Mouse (Mus musculus) C2C12 (cell line): ENCODE data around the gene Ddah1. TPM values are rescaled to one million over a fixed set of nuclear protein-coding genes. Genes with fewer than 3 reads are reported as not detected.

Source experiments
- H3K27me3 ChIP-seq: one replicate; pipeline ENCODE4 v1.6.1; 2011; ENCODE audit not compliant: control insufficient read depth, insufficient read depth, insufficient read length
- H3K36me3 ChIP-seq: one replicate; pipeline ENCODE4 v1.6.1; 2011; ENCODE audit not compliant: control insufficient read depth, insufficient read depth
- H3K4me3 ChIP-seq: one replicate; pipeline ENCODE4 v1.5.1; 2011; ENCODE audit warnings: mild to moderate bottlenecking, control low read depth; ENCODE audit not compliant: poor library complexity, insufficient read depth, severe bottlenecking
- H3K79me2 ChIP-seq: one replicate; pipeline ENCODE4 v1.6.1; 2011; ENCODE audit not compliant: control insufficient read depth, insufficient read depth
- H3K79me3 ChIP-seq: one replicate; pipeline ENCODE4 v1.6.1; 2011; ENCODE audit warnings: low read depth, control low read depth
- H3ac ChIP-seq: one replicate; pipeline ENCODE3; 2011; ENCODE audit warnings: low read depth; ENCODE audit not compliant: control insufficient read depth, insufficient read length
- CEBPB ChIP-seq: IDR thresholded peaks from one replicate; pipeline ENCODE4 v1.6.1; 2011; ENCODE audit warnings: low read depth, mild to moderate bottlenecking, control low read depth, moderate library complexity
- CTCF ChIP-seq: IDR thresholded peaks from one replicate; pipeline ENCODE4 v1.5.1; 2011; ENCODE audit not compliant: control insufficient read depth, insufficient read depth, insufficient read length
- FOSL1 ChIP-seq: IDR thresholded peaks from one replicate; pipeline ENCODE4 v1.8.0; 2011; ENCODE audit warnings: mild to moderate bottlenecking, low read length; ENCODE audit not compliant: poor library complexity, insufficient read depth, severe bottlenecking
- MAX ChIP-seq: IDR thresholded peaks from one replicate; pipeline ENCODE4 v1.6.1; 2011; ENCODE audit warnings: mild to moderate bottlenecking, control low read depth
- MYOD1 ChIP-seq: IDR thresholded peaks from one replicate; pipeline ENCODE4 v1.6.1; 2011; ENCODE audit warnings: low read depth; ENCODE audit not compliant: control insufficient read depth, insufficient read length
- MYOG ChIP-seq: IDR thresholded peaks from one replicate; pipeline ENCODE4 v1.6.1; 2011; ENCODE audit not compliant: control insufficient read depth, insufficient read length; ENCODE audit errors: extremely low read depth
- USF1 ChIP-seq: IDR thresholded peaks from one replicate; pipeline ENCODE4 v1.6.1; 2011; ENCODE audit warnings: low read depth, mild to moderate bottlenecking, control low read depth, moderate library complexity
- polyA plus RNA-seq: library from polyadenylated mRNA; unstranded; fragments of >200 nt; fragmentation: generic; extraction: Trizol; gene quantifications from one replicate; pipeline ENCODE4 v1.2.1, GENCODE M21; 2012; ENCODE audit warnings: missing spikeins

The Ddah1 gene
- polyA plus RNA-seq, 1 experiment: 15.8 TPM

DNA sequence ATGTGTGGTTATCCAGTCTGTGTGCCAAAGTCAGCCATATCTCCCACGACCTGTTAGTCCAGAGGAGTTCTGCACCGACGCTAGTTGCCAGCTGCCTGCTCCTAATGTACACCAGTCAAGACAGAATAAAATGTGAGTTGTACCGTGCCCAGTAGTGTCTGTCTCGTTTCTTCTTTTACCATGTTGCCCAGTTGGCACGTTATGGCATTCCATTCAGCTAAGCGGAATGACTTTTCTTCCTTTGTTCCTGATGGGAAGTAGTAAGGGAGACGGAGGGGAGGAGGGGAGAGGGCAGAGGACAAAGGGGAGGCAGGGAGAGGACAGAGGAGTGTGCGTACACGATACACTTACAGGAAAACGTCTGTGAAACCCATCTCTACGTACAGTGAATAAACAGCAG lies 135.7 kb downstream of the Ddah1 start:
- Histone ChIP-seq H3K79me2 (no peaks in the 10 kb centered on the region), H3ac (no peak overlapping the region), H3K36me3 (no peaks in the 10 kb centered on the region), H3K4me3 (no peak overlapping the region), H3K79me3 (no peaks in the 10 kb centered on the region), H3K27me3 (no peaks in the 10 kb centered on the region)
- TF ChIP-seq MAX (no peak), FOSL1 (no peak), USF1 (no peak), CTCF (no peak), MYOD1 (no peak), MYOG (no peak), CEBPB (no peak)

DNA sequence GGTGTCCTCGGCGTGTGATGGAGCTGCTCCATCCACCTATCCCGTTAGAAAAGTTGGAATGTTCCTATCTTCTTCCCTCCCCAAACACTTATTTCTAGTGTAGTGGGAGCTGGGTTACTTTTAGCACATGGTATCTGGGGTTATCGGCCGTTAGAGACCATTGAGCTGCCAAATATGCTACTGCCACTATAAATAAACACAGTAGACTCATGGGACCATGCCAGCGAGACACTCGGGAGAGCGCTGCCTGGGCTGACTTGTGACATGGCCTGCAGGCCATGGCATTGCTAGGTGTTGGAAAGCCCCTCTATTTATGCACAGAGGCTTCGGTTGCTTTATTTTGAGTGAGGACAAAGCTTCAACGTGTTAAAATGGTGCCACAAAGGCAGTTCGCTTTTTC lies 139.3 kb downstream of the Ddah1 start:
- no peaks in the 10 kb centered on the region for H3K36me3 ChIP-seq
- no peak overlapping the region for H3K4me3 ChIP-seq
- no peaks in the 10 kb centered on the region for H3K27me3 ChIP-seq
- no peak for TF ChIP-seq MYOD1
- TF ChIP-seq CEBPB: no peak
- TF ChIP-seq CTCF: no peak
- no peak for TF ChIP-seq FOSL1
- no peak for TF ChIP-seq MAX
- no peak for TF ChIP-seq MYOG
- no peak for TF ChIP-seq USF1
- no peaks in the 10 kb centered on the region for H3K79me3 ChIP-seq
- H3K79me2 ChIP-seq: no peaks in the 10 kb centered on the region
- no peak overlapping the region for H3ac ChIP-seq

DNA sequence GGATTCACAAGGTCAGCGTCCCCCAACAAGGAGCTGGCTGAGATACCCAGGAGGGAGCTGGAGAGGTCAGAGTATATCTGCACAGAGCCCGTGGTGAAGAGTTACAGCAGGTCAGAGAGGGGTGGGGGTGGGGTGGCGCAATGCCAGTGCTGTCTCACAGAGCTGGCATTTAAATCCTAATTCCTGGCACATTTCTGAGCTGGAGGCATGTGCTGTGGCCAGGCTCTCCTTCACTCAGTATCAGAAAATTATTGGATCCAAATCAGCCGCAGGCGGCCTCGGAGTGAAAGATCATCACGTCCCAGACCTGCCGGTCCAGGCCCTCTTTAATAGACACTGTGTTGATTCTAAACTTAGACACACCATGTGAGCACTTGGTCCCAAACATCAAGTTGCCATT lies 141.4 kb downstream of the Ddah1 start:
- Histone ChIP-seq H3K27me3 (no peaks in the 10 kb centered on the region), H3K79me2 (no peaks in the 10 kb centered on the region), H3K36me3 (no peaks in the 10 kb centered on the region), H3ac (no peak overlapping the region), H3K79me3 (no peaks in the 10 kb centered on the region), H3K4me3 (no peak overlapping the region)
- TF ChIP-seq MYOD1: no peak
- TF ChIP-seq CTCF: no peak
- no peak for TF ChIP-seq CEBPB
- no peak for TF ChIP-seq MYOG
- TF ChIP-seq MAX: no peak
- TF ChIP-seq USF1: no peak
- no peak for TF ChIP-seq FOSL1

DNA sequence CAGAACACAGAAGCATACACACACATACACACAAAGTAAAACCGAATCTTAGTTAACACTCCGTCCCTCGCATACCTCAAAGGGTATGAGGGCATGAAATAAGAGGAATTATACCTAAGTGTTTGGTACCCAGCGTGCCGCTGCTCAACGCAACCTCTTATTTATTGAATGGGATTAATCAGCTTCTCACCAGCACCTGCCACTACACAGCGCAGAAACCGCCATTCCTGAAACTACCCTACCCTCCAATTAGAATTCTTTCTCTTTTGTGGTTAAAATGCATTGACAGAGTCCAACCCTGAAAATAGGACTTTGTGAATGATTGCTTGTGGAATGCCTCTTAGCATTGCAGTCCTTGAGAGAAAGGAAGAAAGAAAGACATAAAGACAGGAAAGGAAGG lies 145.1 kb downstream of the Ddah1 start:
- TF ChIP-seq FOSL1 (no peak), MAX (no peak), USF1 (no peak), CEBPB (no peak), MYOD1 (no peak), MYOG (no peak), CTCF (no peak)
- no peaks in the 10 kb centered on the region for H3K79me2 ChIP-seq

DNA sequence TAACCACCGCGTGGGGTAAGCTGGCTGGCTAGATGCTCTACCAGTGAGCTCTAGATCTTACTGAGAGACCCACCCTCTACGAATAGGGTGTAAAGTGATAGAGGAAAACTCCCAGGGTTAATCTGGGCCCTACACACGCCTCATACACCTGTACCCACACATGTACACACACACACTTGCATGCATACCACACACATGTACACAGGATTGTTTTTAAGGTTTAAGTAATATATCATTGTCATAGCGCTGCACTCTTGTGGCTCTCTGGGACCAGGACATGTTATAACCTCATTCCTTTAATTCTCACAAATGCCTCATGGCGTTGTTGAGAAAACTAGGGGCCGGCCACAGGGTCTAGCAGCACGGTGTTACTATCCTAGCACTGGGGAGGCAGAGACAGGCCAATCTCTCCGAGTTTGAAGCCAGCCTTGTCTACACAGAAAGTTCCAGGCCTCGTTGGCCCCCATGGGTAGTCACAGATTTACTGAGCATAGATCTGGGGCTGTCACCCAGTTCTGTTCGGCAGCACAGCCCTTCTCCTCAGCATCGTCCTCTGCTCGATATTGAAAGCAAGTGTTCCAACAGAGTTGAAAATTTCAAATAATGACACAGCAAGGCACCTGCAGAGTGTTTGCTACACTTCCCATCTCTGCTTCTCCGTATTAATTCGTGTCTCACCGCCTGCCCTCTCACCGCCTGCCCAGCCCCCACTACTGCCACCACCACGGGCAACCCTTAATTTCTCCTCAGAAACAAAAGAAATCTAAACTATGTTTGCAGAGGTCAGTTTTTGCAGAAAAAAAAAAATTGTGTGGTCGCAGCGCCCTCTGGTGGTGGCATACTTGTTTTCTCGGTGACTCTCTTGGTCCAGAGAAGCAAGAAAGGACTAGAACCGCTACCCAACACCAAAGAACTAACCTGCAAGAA lies 146.6 kb downstream of the Ddah1 start:
- TF ChIP-seq MYOG: no peak
- no peak for TF ChIP-seq FOSL1
- TF ChIP-seq MYOD1: no peak
- TF ChIP-seq CTCF: no peak
- no peak for TF ChIP-seq MAX
- TF ChIP-seq CEBPB: no peak
- no peak for TF ChIP-seq USF1
- H3K27me3 ChIP-seq: no peaks in the 10 kb centered on the region
- H3K79me3 ChIP-seq: no peaks in the 10 kb centered on the region
- no peaks in the 10 kb centered on the region for H3K36me3 ChIP-seq
- no peaks in the 10 kb centered on the region for H3K79me2 ChIP-seq
- H3K4me3 ChIP-seq: no peak overlapping the region
- H3ac ChIP-seq: no peak overlapping the region

More for the DNA sequence above, 145.1 kb downstream of the Ddah1 start:
- H3K79me3 ChIP-seq: no peaks in the 10 kb centered on the region
- H3K27me3 ChIP-seq: no peaks in the 10 kb centered on the region
- no peaks in the 10 kb centered on the region for H3K36me3 ChIP-seq
- no peak overlapping the region for H3K4me3 ChIP-seq
- H3ac ChIP-seq: no peak overlapping the region
